Mouse (Mus musculus) left cerebral cortex, postnatal 4 days (tissue): ENCODE measurements around the gene Nup155. TPM values are rescaled to one million over a fixed set of nuclear protein-coding genes. Genes with fewer than 3 reads are reported as not detected.

Source experiments
- DNase-seq: peaks from one replicate; pipeline ENCODE4 v3.0.0-alpha.2; 2022
- intact Hi-C: fragments of 180-260 bp; cut with DNase I; formaldehyde crosslinking; loops from one replicate; pipeline ENCODE4 v1.15.1; 2025
- total RNA-seq, 2 experiments: library from RNA; stranded (reverse); gene quantifications; 2 replicates each; pipeline ENCODE4 v1.2.3; 2021

Nup155 gene
- total RNA-seq, 2 experiments from 2014 or later = 32.7 to 34.2 TPM

- intact Hi-C loops = no loop called here
- no peak for DNase-seq
Observed at GRCm38 (mm10) chr15:8169266-8169746, 60.2 kb downstream of the Nup155 start.

GRCm38 (mm10) chr15:8189563-8189962 lies 80.5 kb downstream of the Nup155 start:
- intact Hi-C loops = no loop called here
- DNase-seq = no peak

GRCm38 (mm10) chr15:8190435-8190834 lies 81.4 kb downstream of the Nup155 start:
- DNase-seq = no peak
- intact Hi-C loops = loop anchor here (10.0 kb wide), 1 partner anchor 56 kb away; no protein-coding TSS in a partner anchor

DNA sequence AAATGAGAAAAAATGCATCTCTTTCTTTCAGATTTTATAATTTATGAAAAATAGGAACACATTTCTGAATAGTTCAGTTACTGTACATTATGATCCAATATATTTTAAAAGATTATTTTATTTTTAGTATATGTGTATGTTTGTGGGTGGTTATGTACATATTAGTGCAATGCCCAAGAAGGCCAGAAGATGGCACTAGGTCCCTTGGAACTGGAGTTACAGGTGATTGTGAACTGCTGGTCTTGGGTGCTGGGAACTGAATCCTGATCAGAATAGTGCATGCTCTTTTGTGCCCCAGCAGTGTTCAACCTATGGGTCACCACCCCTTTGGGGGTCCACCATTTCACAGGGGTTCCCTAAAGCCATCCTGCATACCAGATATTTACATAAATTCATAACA lies 91.2 kb downstream of the Nup155 start:
- intact Hi-C loops = no loop called here

DNA sequence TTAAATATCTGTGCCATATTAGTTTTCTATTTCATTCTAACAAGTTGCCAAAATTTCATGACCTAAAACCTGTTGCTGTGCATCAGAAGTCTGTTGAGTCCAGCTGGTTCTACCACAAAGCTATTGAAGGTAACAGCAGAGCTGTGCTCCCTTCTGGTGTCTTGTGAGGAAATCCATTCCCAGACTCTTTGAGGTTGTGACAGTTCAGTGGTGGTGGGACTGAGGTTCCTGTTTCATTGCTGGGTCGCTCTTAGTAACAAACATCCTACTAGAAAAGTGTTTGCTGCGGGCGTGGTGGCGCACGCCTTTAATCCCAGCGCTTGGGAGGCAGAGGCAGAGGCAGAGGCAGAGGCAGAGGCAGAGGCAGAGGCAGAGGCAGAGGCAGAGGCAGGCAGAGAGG lies 99.3 kb downstream of the Nup155 start:
- no peak for DNase-seq
- intact Hi-C loops = no loop called here

More for the DNA sequence above, 91.2 kb downstream of the Nup155 start:
- DNase-seq = no peak

Other genes starting within 250 kb of the Nup155 start
- gene Wdr70, start 10.1 kb upstream of the Nup155 start, total RNA-seq = 10 to 100 TPM; 38.0 to 39.6 TPM
- 10 to 100 TPM; 47.7 to 48.9 TPM for gene Cplane1, start 59.8 kb downstream of the Nup155 start, total RNA-seq